Mouse (Mus musculus) heart, embryonic 13.5 days (tissue): ENCODE data around the gene Lclat1. TPM values are rescaled to one million over a fixed set of nuclear protein-coding genes. Genes with fewer than 3 reads are reported as not detected.

Source experiments
- ATAC-seq: fragments of 200-750 bp; cut with Nextera tagmentation; 2 replicates; pipeline ENCODE4 v1.8.0; 2017; ENCODE audit warnings: moderate TSS enrichment; ENCODE audit not compliant: insufficient number of reproducible peaks, low FRiP score, low TSS enrichment; ENCODE audit errors: extremely low read depth
- H3K27ac ChIP-seq: fragments of 300-500 bp; sonication (generic); replicated peaks from 2 replicates; pipeline ENCODE4 v1.5.1; 2015; ENCODE audit warnings: moderate library complexity, mild to moderate bottlenecking, inconsistent platforms
- H3K27me3 ChIP-seq: fragments of 300-500 bp; sonication (generic); replicated peaks from 2 replicates; pipeline ENCODE4 v1.6.1; 2015; ENCODE audit warnings: mild to moderate bottlenecking, inconsistent platforms
- H3K36me3 ChIP-seq: fragments of 300-500 bp; sonication (generic); 2 replicates; pipeline ENCODE4 v1.6.1; 2015; ENCODE audit warnings: mild to moderate bottlenecking, inconsistent platforms
- H3K4me1 ChIP-seq: fragments of 300-500 bp; sonication (generic); 2 replicates; pipeline ENCODE4 v1.6.1; 2015; ENCODE audit warnings: inconsistent platforms
- H3K4me2 ChIP-seq: fragments of 300-500 bp; sonication (generic); 2 replicates; pipeline ENCODE4 v1.6.1; 2015; ENCODE audit warnings: inconsistent platforms, mild to moderate bottlenecking, moderate library complexity
- H3K4me3 ChIP-seq: fragments of 300-500 bp; sonication (generic); 2 replicates; pipeline ENCODE4 v1.5.1; 2015; ENCODE audit warnings: moderate library complexity, mild to moderate bottlenecking, inconsistent platforms
- H3K9ac ChIP-seq: fragments of 300-500 bp; sonication (generic); 2 replicates; pipeline ENCODE4 v1.6.1; 2015; ENCODE audit warnings: inconsistent platforms, mild to moderate bottlenecking, moderate library complexity
- H3K9me3 ChIP-seq: fragments of 300-500 bp; sonication (generic); 2 replicates; pipeline ENCODE4 v1.6.1; 2016; ENCODE audit warnings: inconsistent platforms
- WGBS: fragments of 180-500 bp; shearing (Covaris S2); methylation state at CpG from one replicate; pipeline ENCODE4 v1.1.7; 2015; ENCODE audit warnings: mixed read lengths; 5-methylcytosine and 5-hydroxymethylcytosine counted together
- polyA plus RNA-seq: library from polyadenylated mRNA; unstranded; fragments of >200 nt; fragmentation: Nextera tagmentation; extraction: Ambion mirVana; gene quantifications from 2 replicates; pipeline ENCODE4 v1.2.1, GENCODE M21; 2015

Gene Lclat1
- polyA plus RNA-seq, 1 experiment from 2014 or later = 32.8 TPM

DNA sequence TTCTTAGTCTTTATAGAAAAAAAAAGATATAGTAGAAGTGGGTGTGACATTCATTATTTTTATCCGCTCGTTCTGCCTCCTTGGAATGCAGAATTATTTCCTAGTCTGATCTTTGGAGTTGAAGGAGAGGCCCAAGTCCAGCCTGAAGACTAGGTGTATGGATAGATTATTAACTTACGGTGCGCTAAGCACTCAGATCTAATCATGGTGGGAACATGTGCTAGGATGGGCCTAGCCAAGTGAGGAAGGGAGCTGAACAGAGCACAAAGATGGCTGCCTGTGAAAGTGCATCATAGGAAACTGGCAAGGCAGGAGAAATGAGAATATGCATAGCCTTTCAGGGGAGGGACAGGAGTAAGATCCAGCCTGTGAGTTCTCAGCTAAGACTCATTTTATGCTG lies 5.4 kb downstream of the Lclat1 start:
- 90% methylated on average over 4 of the region's 4 CpGs for WGBS
- H3K27ac ChIP-seq = peak overlapping the region; percentile 78; the same call in 1 of the 2 replicates
- H3K4me1 ChIP-seq = peaks cover 47% of the 10 kb centered on the region
- no peak overlapping the region for H3K4me3 ChIP-seq
- no peak overlapping the region for H3K9ac ChIP-seq
- ATAC-seq = no peak
- no peaks in the 10 kb centered on the region for H3K9me3 ChIP-seq
- no peaks in the 10 kb centered on the region for H3K27me3 ChIP-seq
- no peak overlapping the region for H3K4me2 ChIP-seq
- peaks cover 11% of the 10 kb centered on the region for H3K36me3 ChIP-seq

DNA sequence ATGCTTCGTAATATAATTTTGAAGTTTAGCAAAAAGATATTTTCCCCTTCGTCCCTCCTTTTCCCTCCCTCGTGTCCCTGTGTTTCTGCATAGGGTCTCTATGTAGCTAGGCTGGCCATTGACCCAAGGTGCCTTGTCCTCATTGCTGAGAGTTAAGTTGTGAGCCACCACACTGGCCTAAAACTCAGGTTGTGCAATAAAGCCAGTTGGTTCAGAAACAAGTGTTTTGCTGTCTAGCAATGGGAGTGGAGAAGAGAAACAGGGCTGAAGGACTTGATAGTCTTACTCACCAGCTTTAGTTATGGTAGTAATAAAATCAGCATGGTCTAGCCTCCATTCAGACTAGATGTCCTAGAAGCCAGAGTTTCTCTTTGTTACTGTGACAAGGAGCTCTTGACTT lies 10.3 kb downstream of the Lclat1 start:
- 82% methylated on average over 3 of the region's 3 CpGs for WGBS
- no peak overlapping the region for H3K4me3 ChIP-seq
- H3K9ac ChIP-seq = no peak overlapping the region
- no peak for ATAC-seq
- H3K4me1 ChIP-seq = peaks cover 33% of the 10 kb centered on the region
- H3K9me3 ChIP-seq = no peaks in the 10 kb centered on the region
- H3K36me3 ChIP-seq = no peaks in the 10 kb centered on the region
- no peak overlapping the region for H3K4me2 ChIP-seq
- no peak overlapping the region for H3K27ac ChIP-seq
- H3K27me3 ChIP-seq = no peaks in the 10 kb centered on the region

DNA sequence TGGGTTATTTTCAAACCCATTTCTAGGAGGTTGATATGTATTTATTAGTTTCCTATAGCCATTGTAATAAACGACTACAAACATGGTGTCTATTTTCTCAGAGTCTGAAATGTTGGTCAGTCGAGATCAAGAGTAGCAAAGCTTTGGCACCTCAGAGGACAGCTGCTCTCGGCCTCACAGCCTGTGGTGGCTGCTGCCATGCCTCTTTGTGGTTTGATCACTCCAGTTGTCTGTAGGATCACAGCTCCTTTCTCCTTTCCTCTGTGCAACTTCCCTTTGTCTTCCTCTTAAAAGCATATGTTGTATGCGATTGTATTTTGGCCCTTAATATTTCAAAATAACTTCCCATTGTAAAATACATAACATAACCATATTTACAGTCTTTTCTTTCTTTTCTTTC lies 10.9 kb downstream of the Lclat1 start:
- Histone ChIP-seq H3K27me3 (no peaks in the 10 kb centered on the region), H3K36me3 (no peaks in the 10 kb centered on the region), H3K9ac (no peak overlapping the region), H3K9me3 (no peaks in the 10 kb centered on the region), H3K4me1 (peaks cover 33% of the 10 kb centered on the region), H3K27ac (no peak overlapping the region), H3K4me3 (no peak overlapping the region), H3K4me2 (no peak overlapping the region)
- ATAC-seq = no peak
- WGBS = 70% methylated on average over 4 of the region's 4 CpGs

DNA sequence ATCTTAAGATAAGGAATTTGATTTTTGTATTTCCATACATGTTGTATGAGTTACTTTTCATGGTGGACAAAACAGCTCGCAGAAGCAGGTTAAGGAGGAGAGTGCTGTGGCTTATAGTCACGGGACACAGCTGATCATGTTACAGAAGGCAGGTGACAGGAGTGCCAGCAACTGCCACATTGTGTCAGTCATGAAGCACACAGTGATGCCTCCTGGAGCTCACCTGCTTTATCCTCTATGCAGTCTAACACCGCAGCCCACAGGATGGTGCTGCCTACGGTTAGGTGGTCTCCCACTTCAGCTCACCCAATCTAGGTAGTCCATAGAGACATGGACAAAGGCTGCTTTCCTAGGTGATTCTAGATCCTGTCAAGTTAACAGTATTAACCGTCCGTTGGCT lies 11.4 kb downstream of the Lclat1 start:
- Histone ChIP-seq H3K9ac (no peak overlapping the region), H3K9me3 (no peaks in the 10 kb centered on the region), H3K4me2 (no peak overlapping the region), H3K4me1 (peaks cover 33% of the 10 kb centered on the region), H3K27ac (no peak overlapping the region), H3K27me3 (no peaks in the 10 kb centered on the region), H3K36me3 (no peaks in the 10 kb centered on the region), H3K4me3 (no peak overlapping the region)
- ATAC-seq = no peak
- WGBS = 79% methylated on average over 6 of the region's 6 CpGs

GRCm38 (mm10) chr17:73120545-73120944 lies 12.8 kb downstream of the Lclat1 start:
- Histone ChIP-seq H3K9ac (no peak overlapping the region), H3K9me3 (no peaks in the 10 kb centered on the region), H3K4me3 (no peak overlapping the region), H3K4me1 (peaks cover 37% of the 10 kb centered on the region), H3K36me3 (no peaks in the 10 kb centered on the region), H3K27me3 (no peaks in the 10 kb centered on the region), H3K27ac (no peak overlapping the region), H3K4me2 (no peak overlapping the region)
- no peak for ATAC-seq
- 62% methylated on average over 5 of the region's 5 CpGs for WGBS

GRCm38 (mm10) chr17:73121726-73122125 lies 13.9 kb downstream of the Lclat1 start:
- Histone ChIP-seq H3K4me3 (no peak overlapping the region), H3K4me2 (no peak overlapping the region), H3K27ac (0 out of 2 replicates have a peak overlapping the region, but pooled peaks have one; percentile 12), H3K9ac (no peak overlapping the region), H3K4me1 (peaks cover 48% of the 10 kb centered on the region), H3K36me3 (no peaks in the 10 kb centered on the region), H3K9me3 (no peaks in the 10 kb centered on the region), H3K27me3 (no peaks in the 10 kb centered on the region)
- WGBS = 73% methylated on average over 2 of the region's 2 CpGs
- ATAC-seq = no peak

GRCm38 (mm10) chr17:73126349-73126748 lies 18.6 kb downstream of the Lclat1 start:
- peak overlapping the region; percentile 84 for H3K27ac ChIP-seq
- H3K4me1 ChIP-seq = peaks cover 39% of the 10 kb centered on the region
- H3K27me3 ChIP-seq = no peaks in the 10 kb centered on the region
- WGBS = 30% methylated on average over 2 of the region's 2 CpGs
- H3K9me3 ChIP-seq = no peaks in the 10 kb centered on the region
- H3K4me2 ChIP-seq = peak overlapping the region; percentile 48
- H3K9ac ChIP-seq = 0 out of 2 replicates have a peak overlapping the region, but pooled peaks have one; percentile 11
- H3K4me3 ChIP-seq = 0 out of 2 replicates have a peak overlapping the region, but pooled peaks have one; percentile 3
- H3K36me3 ChIP-seq = no peaks in the 10 kb centered on the region
- no peak; the same call in 1 of the 2 replicates for ATAC-seq

- Histone ChIP-seq H3K4me2 (peak overlapping the region; percentile 48), H3K9ac (0 out of 2 replicates have a peak overlapping the region, but pooled peaks have one; percentile 11), H3K27me3 (no peaks in the 10 kb centered on the region), H3K9me3 (no peaks in the 10 kb centered on the region), H3K27ac (peak overlapping the region; percentile 84), H3K4me3 (0 out of 2 replicates have a peak overlapping the region, but pooled peaks have one; percentile 3), H3K36me3 (no peaks in the 10 kb centered on the region), H3K4me1 (peaks cover 35% of the 10 kb centered on the region)
- ATAC-seq = no peak
Measured at GRCm38 (mm10) chr17:73126903-73127302, 19.1 kb downstream of the Lclat1 start.

- H3K9me3 ChIP-seq = no peaks in the 10 kb centered on the region
- H3K9ac ChIP-seq = no peak overlapping the region
- H3K36me3 ChIP-seq = no peaks in the 10 kb centered on the region
- 68% methylated on average over 5 of the region's 5 CpGs for WGBS
- no peak overlapping the region for H3K4me3 ChIP-seq
- H3K4me1 ChIP-seq = peaks cover 34% of the 10 kb centered on the region
- no peaks in the 10 kb centered on the region for H3K27me3 ChIP-seq
- no peak for ATAC-seq
- no peak overlapping the region for H3K4me2 ChIP-seq
- no peak overlapping the region for H3K27ac ChIP-seq
Measured at GRCm38 (mm10) chr17:73136562-73137484, 29.0 kb downstream of the Lclat1 start.

GRCm38 (mm10) chr17:73138217-73138616 lies 30.4 kb downstream of the Lclat1 start:
- Histone ChIP-seq H3K4me2 (no peak overlapping the region), H3K4me1 (peaks cover 34% of the 10 kb centered on the region), H3K36me3 (no peaks in the 10 kb centered on the region), H3K27ac (no peak overlapping the region), H3K4me3 (no peak overlapping the region), H3K27me3 (no peaks in the 10 kb centered on the region), H3K9me3 (no peaks in the 10 kb centered on the region), H3K9ac (no peak overlapping the region)
- WGBS = 88% methylated on average over 3 of the region's 3 CpGs
- ATAC-seq = no peak

- Histone ChIP-seq H3K4me1 (peaks cover 10% of the 10 kb centered on the region), H3K27me3 (no peaks in the 10 kb centered on the region), H3K4me2 (no peak overlapping the region), H3K27ac (no peak overlapping the region), H3K4me3 (no peak overlapping the region), H3K9me3 (no peaks in the 10 kb centered on the region), H3K9ac (no peak overlapping the region), H3K36me3 (0 out of 2 replicates have a peak, but pooled peaks cover 3% of the 10 kb centered on the region)
- no peak for ATAC-seq
- 68% methylated on average over 4 of the region's 4 CpGs for WGBS
Measured at GRCm38 (mm10) chr17:73142029-73142428, 34.2 kb downstream of the Lclat1 start.
